Mouse (Mus musculus) liver, embryonic 14.5 days (tissue): ENCODE measurements around the gene Rap1gap2. TPM values are rescaled to one million over a fixed set of nuclear protein-coding genes. Genes with fewer than 3 reads are reported as not detected.
A peak's percentile ranks its signal among the peaks of the same experiment; 100 is the strongest.
"Not testable (repeated sequence)": the region's sequence is repeated elsewhere in the genome, so short reads cannot be mapped to it uniquely, and the experiment has no call there.

Experiments
- ATAC-seq: fragments of 200-750 bp; cut with Nextera tagmentation; 2 replicates; pipeline ENCODE4 v1.8.0; 2017; ENCODE audit warnings: moderate number of reproducible peaks, mild to moderate bottlenecking, moderate library complexity; ENCODE audit not compliant: insufficient read depth
- DNase-seq, 3 experiments: peaks; one replicate each; pipeline ENCODE4 v3.0.0-alpha.2; 2012 to 2013; ENCODE audit warnings: low read depth in 3 of 3, low spot score in 3 of 3
- H3K27ac ChIP-seq: fragments of 300-500 bp; sonication (generic); 2 replicates; pipeline ENCODE4 v1.5.1; 2014; ENCODE audit warnings: moderate library complexity, mild to moderate bottlenecking, control low read depth, inconsistent platforms
- H3K27me3 ChIP-seq: fragments of 300-500 bp; sonication (generic); 2 replicates; pipeline ENCODE4 v1.6.1; 2014; ENCODE audit warnings: mild to moderate bottlenecking, low read length, moderate library complexity; ENCODE audit not compliant: control insufficient read depth, insufficient read depth
- H3K36me3 ChIP-seq: fragments of 300-500 bp; sonication (generic); replicated peaks from 2 replicates; pipeline ENCODE4 v1.6.1; 2014; ENCODE audit warnings: low read depth; ENCODE audit not compliant: control insufficient read depth, insufficient read depth
- H3K4me1 ChIP-seq, 2 experiments: fragments of 200-500 bp in 1 of 2; fragments of 300-500 bp in 1 of 2; sonication (generic) in 1 of 2; replicated peaks; 2 replicates each; pipeline ENCODE4 v1.6.1; 2012 to 2014; ENCODE audit warnings: antibody characterized with exemption in 1 of 2, inconsistent platforms in 1 of 2, low read length in 1 of 2; ENCODE audit not compliant: control insufficient read depth in 2 of 2, insufficient read depth in 2 of 2
- H3K4me2 ChIP-seq: fragments of 300-500 bp; sonication (generic); 2 replicates; pipeline ENCODE4 v1.6.1; 2014; ENCODE audit warnings: low read depth, mild to moderate bottlenecking, control low read depth, moderate library complexity
- H3K4me3 ChIP-seq, 2 experiments: fragments of 200-500 bp in 1 of 2; fragments of 300-500 bp in 1 of 2; sonication (generic) in 1 of 2; 2 replicates each; pipeline ENCODE4 v1.5.1; 2012 to 2014; ENCODE audit warnings: low read depth in 2 of 2, low read length in 2 of 2, mild to moderate bottlenecking in 2 of 2, control low read depth in 1 of 2, inconsistent platforms in 1 of 2, moderate library complexity in 1 of 2; ENCODE audit not compliant: insufficient read depth in 1 of 2
- H3K9ac ChIP-seq: fragments of 300-500 bp; sonication (generic); replicated peaks from 2 replicates; pipeline ENCODE4 v1.6.1; 2014; ENCODE audit warnings: mild to moderate bottlenecking, control low read depth, moderate library complexity
- H3K9me3 ChIP-seq: fragments of 300-500 bp; sonication (generic); 2 replicates; pipeline ENCODE4 v1.6.1; 2016; ENCODE audit warnings: low read length, mixed read lengths; ENCODE audit not compliant: control insufficient read depth
- CTCF ChIP-seq: IDR thresholded peaks from 2 replicates; pipeline ENCODE4 v1.5.1; 2016; ENCODE audit warnings: antibody characterized with exemption, low read depth, control low read depth
- EP300 ChIP-seq: IDR thresholded peaks from 2 replicates; pipeline ENCODE4 v1.6.1; 2016; ENCODE audit warnings: antibody characterized with exemption, low read depth
- WGBS: fragments of 180-500 bp; shearing (Covaris S2); extraction: QIAGEN DNeasy Blood & Tissue Kit; methylation state at CpG from one replicate; pipeline ENCODE4 v1.1.7; 2014; ENCODE audit not compliant: insufficient replicate concordance; 5-methylcytosine and 5-hydroxymethylcytosine counted together
- polyA plus RNA-seq, 2 experiments: library from polyadenylated mRNA; depleted of rRNA in 1 of 2; stranded (reverse) in 1 of 2; unstranded in 1 of 2; fragments of >200 nt; fragmentation: Nextera tagmentation in 1 of 2; extraction: Ambion mirVana in 1 of 2; gene quantifications; 2 replicates each; pipeline versions ENCODE4 v1.2.1 to v1.2.3; 2012 to 2014

The Rap1gap2 gene
- polyA plus RNA-seq, 2 experiments, result 0.56 to 0.98 TPM

DNA sequence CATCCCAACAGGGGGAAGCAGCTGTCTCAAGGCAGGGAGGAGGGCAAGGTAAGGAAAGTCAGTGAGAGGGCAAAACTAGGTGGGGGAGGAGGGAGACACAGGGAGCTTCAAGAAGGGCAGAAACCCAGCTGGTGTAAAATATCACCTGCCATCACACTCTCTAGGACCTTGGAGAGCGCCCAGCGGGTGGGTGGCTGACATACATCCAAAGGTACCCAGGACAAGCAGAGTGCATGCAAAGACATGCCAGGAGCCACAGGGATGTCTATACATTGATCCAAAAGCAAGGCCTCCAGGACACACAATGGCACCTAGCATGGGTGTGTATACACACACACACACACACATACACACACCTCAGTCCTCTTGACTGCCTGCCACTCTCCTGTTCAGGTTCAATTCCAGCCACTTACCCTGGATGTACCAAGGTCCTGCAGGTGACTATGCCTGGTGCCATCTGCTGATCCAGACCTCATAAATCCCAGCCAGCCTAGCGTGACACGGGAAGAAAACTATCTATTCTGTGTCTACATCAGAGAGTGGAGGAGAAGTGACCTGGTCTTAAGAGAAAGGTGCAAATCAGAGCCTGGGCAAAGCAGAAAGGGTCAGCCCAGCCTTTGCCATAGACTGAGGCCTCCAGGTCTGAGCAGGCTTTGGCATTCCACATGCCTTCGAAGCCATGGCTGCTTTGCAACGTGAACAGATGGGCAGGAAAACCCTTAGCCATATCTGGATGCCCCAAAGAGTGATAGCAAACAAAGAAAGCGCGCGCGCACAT, 25.6 kb downstream of the Rap1gap2 start:
- Histone ChIP-seq H3K4me1 (peaks cover 0 to 15% of the 10 kb centered on the region in 2 experiments; a peak in 2 of 4 replicates), H3K36me3 (no peaks in the 10 kb centered on the region), H3K27ac (no peak overlapping the region), H3K4me3 (no peak overlapping the region), H3K27me3 (peaks cover 26% of the 10 kb centered on the region), H3K4me2 (no peak overlapping the region), H3K9me3 (no peaks in the 10 kb centered on the region), H3K9ac (no peak overlapping the region)
- WGBS, result 61% methylated on average over 10 of the region's 10 CpGs
- TF ChIP-seq EP300 (no peak), CTCF (no peak)
- no peak for ATAC-seq
- DNase-seq, result no peak

DNA sequence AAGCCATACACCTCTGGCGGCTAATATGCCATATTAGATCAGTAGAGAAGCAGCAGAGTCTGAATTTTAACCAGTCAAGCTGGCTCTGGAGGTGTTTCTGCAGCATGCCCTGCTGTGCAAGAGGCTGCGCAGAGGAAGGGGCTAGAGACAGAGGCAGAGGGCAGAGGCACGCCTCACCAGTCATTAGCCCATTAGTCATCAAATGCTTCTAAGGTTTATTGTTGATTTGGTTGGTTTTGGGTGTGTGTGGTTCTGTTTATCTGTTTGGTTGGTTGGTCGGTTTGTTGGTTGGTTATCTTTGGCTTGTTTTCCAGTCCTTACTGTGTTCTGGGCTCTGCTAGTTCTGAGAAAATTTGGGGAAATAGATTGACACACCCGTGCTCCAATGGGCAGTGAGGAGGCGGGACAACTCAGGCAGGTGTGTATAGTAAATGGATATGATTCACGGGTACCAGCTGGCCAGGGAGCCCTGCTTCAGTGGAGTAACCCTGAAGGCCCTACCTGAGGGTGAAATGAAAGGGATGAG, 26.8 kb downstream of the Rap1gap2 start:
- Histone ChIP-seq H3K4me2 (no peak overlapping the region), H3K36me3 (no peaks in the 10 kb centered on the region), H3K27ac (no peak overlapping the region), H3K9me3 (no peaks in the 10 kb centered on the region), H3K27me3 (peaks cover 13% of the 10 kb centered on the region), H3K4me3 (no peak overlapping the region), H3K9ac (no peak overlapping the region), H3K4me1 (peaks cover 8 to 22% of the 10 kb centered on the region in 2 experiments)
- DNase-seq (no peak), ATAC-seq (peak; percentile 62)
- 39% methylated on average over 7 of the region's 7 CpGs for WGBS
- TF ChIP-seq CTCF (no peak), EP300 (no peak; the same call in 1 of the 2 replicates)

DNA sequence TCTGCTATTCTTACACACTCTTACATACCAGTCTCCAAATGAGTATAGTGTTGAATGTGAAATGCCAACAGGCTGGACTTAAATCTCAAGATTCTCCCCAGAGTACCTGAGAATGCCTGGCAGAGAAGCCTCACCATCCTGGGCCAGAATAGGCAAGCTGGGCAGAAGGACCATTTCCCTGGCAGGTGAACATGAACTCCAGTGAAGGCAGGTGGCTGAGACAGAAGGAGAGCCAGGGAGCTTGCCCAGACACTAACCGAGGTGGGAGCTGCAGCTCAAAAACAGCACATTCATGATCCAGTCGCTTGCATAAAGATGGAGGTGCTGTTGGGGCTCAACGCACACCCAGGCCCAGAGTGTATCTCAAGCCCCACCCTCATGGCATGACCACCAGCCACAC, 28.3 kb downstream of the Rap1gap2 start:
- Histone ChIP-seq H3K27ac (no peak overlapping the region), H3K9me3 (no peaks in the 10 kb centered on the region), H3K36me3 (no peaks in the 10 kb centered on the region), H3K27me3 (no peaks in the 10 kb centered on the region; the same call in 1 of the 2 replicates), H3K9ac (no peak overlapping the region), H3K4me1 (peaks cover 20 to 34% of the 10 kb centered on the region in 2 experiments), H3K4me3 (no peak overlapping the region), H3K4me2 (no peak overlapping the region)
- DNase-seq (no peak), ATAC-seq (no peak)
- TF ChIP-seq CTCF, result no peak
- no peak for TF ChIP-seq EP300
- 63% methylated on average over 3 of the region's 3 CpGs for WGBS

DNA sequence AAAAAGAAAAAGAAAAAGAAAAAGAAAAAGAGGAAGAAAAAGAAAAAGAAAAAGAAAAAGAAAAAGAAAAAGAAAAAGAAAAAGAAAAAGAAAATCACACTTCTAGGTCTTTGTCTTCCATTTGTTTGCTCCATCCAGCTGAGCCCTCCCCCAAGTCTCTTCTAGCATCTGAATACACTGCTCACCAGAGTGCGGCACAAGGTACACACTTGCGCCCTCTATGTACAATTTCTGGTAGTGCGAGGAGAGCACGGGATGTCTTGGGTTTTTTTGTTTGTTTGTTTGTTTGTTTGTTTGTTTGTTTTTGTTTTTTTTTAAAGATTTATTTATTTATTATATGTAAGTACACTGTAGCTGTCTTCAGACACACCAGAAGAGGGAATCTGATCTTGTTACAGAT, 29.4 kb downstream of the Rap1gap2 start:
- WGBS, result 36% methylated on average over 4 of the region's 4 CpGs

DNA sequence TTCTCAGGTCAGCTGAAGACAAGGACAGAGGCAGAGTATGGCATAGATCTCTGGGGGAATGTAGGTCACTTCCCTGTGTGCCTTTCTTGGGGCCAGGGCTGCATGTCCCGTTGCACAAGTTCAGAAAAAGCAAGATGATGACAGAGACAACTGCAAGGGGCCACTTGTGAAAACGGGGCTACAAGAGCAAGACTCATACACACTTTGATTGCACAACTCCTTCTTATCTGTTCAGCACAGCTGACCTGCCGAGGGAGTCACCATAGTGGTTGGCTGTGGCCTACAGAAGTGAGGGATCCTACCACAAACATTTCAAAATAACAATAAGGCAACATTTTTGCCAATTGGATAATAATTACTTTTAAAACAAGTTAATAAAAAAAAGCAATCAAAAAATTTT, 33.6 kb downstream of the Rap1gap2 start:
- peaks cover 70 to 72% of the 10 kb centered on the region in 2 experiments for H3K4me1 ChIP-seq
- no peaks in the 10 kb centered on the region for H3K27me3 ChIP-seq
- ATAC-seq (peak; percentile 84), DNase-seq (peak; percentile 74 to 82 (median 80))
- H3K9ac ChIP-seq, result peak overlapping the region; percentile 67
- peak overlapping the region in 1 of 2 experiments; percentile 25; a peak in 2 of 4 replicates for H3K4me3 ChIP-seq
- TF ChIP-seq CTCF (no peak), EP300 (peak; percentile 94)
- H3K4me2 ChIP-seq, result peak overlapping the region; percentile 78
- H3K36me3 ChIP-seq, result no peaks in the 10 kb centered on the region
- H3K27ac ChIP-seq, result peak overlapping the region; percentile 100
- H3K9me3 ChIP-seq, result no peaks in the 10 kb centered on the region
- WGBS, result 6% methylated on average over 3 of the region's 3 CpGs

More for the DNA sequence above, 29.4 kb downstream of the Rap1gap2 start:
- not testable (repeated sequence) for H3K9ac ChIP-seq, H3K4me3 ChIP-seq, H3K27ac ChIP-seq, H3K27me3 ChIP-seq, H3K36me3 ChIP-seq, ATAC-seq, H3K9me3 ChIP-seq, DNase-seq, H3K4me2 ChIP-seq
- H3K4me1 ChIP-seq, result peaks cover 29 to 45% of the 10 kb centered on the region in 2 experiments
- peak; percentile 85 for TF ChIP-seq CTCF
